Mouse (Mus musculus) cerebellum, adult 11 months (tissue): ENCODE data around the gene Jarid2.
A peak's percentile ranks its signal among the peaks of the same experiment; 100 is the strongest.

Experiments used
- DNase-seq: peaks from one replicate; pipeline ENCODE4 v3.0.0; 2022

The Jarid2 gene

DNA sequence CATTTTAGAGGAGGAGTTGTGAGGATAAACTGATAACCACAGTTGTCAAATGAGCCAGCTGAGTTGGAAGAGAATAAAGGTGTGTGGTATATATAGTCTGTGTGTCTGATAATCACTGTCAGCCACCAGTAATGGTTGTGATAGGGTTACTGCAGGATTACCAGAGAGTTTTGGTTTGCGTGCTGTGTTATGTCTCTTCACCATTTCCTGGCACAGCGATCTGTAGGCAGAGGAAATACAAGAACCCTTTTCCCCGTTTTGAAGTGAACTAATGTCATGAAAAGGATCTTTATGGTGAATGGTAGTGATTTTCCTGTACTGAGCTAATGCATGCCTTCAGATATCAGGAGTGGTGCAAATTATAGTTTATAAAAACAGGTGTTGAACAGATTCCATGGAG lies 122.8 kb downstream of the Jarid2 start:
- DNase-seq: no peak

DNA sequence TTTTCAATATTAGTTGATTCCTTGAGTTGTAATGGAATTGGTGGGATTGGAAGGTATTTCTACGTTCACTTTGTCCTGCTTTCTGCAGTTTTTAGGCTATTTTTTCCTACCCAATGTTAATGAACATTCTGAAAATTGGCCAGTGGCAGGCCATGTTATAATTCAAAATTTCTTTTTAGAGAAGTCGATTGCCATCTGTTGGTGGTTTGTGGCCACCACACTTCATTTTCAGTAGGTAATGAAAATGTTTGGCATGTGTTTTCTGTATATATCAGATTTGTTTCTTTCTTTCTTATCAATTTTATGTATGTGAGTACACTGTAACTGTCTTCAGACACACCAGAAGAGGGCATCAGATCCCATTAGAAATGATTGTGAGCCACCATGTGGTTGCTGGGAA lies 136.3 kb downstream of the Jarid2 start:
- no peak for DNase-seq

DNA sequence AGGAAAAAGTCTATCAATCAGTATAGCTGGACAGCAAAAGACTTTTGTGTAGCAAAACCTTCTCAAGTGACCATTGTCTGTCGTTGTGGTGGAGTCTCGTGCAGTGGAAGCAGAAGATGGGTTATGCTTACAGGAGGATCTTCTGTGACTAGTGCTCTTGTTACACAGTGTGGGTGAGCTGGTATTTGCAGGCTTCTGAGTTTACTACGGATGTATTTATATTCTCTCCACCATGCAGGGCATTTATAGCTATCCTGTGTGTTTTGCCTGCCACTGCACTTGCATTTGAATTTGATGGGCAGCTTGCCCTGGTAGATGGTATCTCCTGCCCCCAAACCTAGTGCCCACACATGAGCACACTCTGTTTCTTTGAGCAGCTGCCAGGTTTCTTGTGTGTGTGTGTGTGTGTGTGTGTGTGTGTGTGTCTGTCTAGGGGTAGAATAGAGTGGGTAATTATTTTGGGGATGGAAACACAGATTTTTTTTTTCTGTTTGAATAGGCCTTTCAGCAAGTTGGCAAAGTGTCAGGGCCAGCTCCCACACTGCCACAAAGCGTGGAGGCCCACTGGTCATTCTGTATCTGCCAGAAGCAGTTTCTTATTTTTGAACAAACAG lies 138.9 kb downstream of the Jarid2 start:
- DNase-seq: peak; percentile 28

DNA sequence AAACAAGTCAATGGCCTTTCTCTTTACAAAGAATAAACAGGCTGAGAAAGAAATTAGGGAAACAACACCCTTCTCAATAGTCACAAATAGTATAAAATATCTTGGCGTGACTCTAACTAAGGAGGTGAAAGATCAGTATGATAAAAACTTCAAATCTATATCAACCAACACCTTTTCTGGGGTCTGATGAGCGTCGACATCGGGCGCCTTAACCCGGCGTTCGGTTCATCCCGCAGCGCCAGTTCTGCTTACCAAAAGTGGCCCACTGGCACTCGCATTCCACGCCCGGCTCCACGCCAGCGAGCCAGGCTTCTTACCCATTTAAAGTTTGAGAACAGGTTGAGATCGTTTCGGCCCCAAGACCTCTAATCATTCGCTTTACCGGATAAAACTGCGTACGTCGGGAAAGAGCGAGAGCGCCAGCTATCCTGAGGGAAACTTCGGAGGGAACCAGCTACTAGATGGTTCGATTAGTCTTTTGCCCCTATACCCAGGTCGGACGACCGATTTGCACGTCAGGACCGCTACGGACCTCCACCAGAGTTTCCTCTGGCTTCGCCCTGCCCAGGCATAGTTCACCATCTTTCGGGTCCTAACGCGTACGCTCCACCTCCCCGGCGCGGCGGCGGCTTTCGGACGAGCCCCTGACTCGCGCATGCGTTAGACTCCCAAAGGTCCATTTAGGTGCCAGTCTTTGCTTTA lies 140.3 kb downstream of the Jarid2 start:
- DNase-seq: peak; percentile 93

DNA sequence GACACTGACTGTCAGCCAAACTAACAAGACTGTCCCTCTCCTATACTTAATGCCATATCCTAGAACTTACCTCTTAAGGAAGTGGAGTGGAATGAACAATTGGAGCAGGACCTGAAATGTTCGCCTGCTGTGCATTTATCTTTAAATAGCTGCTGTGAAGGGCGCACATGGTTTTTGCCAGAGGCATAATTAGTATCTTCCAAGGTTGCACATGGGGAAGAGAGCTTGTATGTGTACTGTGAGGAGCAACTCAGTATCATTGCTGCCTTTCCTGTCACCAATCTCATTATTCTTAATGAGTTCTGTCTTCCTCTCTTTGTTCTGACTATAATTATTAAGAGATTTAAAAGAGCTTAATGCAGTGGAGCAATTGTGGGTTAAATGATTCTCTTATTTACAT lies 147.5 kb downstream of the Jarid2 start:
- no peak for DNase-seq

DNA sequence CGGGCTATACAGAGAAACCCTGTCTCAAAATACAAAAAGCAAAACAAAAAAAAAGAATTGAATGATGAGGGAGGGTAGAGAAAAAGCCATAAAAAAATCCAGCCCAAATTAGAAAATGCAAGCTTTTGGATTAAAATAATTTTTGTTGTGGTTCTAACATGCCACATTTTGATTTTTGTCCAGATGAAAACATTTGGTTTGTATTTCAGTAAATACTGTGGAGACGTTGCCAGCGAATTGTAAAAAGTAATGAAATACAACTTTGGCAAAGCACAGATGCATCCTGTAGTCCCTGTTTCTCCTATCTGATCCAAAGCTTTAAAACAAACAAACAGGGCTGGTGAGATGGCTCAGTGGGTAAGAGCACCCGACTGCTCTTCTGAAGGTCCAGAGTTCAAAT lies 151.7 kb downstream of the Jarid2 start:
- DNase-seq: no peak

DNA sequence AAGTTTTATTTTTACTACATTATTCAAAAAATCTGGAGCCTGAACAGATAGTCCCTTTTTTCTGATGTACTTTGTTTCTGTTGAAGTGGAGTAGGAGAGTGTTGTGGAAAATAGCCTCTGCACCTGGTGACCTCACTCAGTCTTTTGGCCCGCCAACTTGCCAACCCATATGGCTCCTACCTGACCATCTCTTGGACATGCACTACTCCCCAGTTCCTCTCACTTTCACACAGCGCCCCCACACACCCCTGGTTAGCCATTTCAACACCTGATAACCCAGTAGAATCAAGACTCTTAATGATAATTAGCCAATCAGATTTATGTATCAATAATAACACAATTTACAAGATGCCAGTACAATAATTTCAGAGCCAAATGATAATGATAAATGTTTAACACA lies 156.9 kb downstream of the Jarid2 start:
- peak; percentile 53 for DNase-seq

DNA sequence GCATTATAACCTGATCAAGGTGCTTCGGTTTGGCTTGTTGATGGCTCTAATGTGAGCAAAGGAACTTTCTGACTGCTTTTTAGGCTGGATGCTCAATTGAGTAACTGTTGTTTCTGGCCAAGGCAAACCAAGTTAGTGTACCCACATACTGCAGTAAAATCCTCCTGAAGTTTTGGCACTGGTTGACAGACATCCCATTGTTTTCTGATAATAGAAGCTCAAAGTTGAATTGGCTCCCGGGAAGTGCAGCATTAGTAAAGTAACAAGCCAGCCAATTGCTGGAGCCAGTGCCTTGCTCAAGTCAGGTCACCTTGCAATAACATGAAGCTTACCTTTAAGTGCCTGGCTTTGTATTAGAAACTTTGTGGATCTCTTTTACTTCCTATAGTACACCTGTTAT lies 161.3 kb downstream of the Jarid2 start:
- DNase-seq: no peak

DNA sequence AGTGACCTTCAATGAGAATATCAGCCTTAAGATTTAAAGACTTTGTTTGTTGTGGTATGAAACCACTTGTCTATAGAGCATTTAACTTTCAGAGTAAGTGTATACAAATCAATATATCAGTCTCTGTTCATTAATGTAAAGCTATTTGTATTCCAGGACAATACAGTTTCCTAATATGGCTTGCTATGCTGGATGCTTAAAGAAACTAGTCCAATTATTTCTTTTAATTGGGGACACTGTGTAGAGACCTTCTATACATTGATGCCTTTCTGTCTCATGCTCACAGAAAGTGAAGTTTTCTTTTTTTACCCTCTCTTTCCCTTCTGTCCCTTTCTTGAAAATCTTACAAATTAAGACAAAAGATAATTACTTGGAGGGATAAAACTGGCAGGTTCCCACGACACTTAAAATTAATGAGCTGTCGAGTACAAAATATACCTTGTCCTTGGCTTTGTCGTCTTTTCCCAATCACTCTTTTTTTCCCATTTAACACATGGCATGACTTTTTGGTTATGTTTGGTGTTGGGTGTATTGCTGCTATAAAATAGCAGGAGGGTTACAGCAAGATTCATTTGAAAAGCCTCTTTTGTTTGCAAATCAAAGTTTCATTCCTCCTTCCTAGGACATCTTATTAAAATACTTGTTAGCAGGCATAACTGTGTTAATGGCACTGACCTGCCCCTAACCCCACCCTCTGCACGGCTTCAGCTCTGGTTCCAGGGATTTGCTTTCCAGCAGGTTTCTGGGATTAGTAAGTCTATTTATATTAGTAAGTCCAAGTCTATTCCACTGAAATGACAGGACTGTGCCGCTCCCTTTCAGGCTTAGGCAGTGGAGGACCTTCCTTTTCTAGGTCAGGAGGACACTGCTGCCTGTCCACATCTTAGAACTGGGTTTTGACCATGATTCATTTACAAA lies 162.8 kb downstream of the Jarid2 start:
- DNase-seq: no peak

DNA sequence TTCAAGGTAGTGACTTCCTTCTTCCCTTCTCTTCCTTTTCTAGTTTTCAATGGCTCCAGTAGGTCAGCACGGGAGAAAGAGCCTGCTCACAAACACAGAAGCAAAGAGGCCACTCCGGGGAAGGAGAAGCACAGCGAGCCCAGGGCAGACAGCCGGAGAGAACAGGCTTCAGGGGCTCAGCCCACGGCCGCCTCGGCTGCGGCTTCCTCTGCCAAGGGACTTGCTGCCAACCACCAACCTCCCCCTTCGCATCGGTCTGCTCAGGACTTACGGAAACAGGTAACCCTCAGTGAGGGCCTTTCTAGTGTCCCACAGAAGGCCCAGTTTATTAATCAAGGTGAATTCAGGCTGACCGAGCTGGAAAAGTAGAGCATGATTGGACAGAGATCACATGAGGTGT lies 166.9 kb downstream of the Jarid2 start:
- no peak for DNase-seq

DNA sequence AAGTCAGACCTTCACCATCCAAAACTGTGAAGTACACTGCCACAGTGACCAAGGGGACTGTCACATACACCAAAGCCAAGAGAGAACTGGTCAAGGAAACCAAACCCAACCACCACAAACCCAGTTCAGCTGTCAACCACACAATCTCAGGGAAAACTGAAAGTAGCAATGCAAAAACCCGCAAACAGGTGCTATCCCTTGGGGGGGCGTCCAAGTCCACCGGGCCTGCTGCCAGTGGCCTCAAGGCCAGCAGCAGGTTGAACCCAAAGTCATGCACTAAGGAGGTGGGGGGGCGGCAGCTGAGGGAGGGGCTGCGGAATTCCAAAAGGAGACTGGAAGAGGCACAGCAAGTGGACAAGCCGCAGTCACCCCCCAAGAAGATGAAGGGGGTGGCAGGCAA lies 173.0 kb downstream of the Jarid2 start:
- DNase-seq: no peak

DNA sequence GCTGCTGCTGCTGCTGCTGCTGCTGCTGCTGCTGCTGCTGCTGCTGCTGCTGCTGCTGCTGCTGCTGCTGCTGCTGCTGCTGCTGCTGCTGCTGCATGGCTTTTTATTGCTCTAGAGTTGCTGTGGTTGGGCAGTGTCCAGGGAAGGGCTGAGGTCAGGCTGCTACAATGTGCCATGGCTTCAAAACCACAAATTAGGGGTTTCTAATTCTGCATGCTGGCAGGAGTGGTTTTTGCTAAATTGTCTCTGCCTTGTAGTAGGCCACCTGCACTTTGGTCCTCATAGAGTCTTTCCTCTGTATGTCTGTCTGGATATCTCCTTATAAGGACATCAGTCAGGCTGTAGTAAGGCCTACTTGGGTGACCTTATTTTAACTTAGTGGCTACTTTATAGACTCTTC lies 174.1 kb downstream of the Jarid2 start:
- no peak for DNase-seq

DNA sequence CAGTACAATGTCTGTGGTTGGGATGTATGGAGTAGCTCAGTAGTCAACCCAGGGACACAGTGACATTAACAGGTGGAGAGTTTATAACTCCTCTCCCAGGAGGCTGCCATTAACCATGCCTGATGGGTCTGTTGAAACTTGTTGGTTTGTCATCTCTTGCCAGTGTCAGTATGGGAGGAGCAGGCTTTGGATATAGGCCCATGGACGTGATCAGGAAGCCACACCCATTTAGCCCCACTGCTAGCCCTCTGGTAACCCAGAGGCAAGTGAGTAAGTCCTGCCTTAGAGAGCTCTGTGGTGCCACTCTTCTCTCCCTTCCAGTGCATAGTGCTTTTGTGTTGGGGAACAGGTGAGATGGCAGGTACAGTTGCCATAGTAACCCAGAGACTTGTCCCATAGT lies 175.0 kb downstream of the Jarid2 start:
- DNase-seq: no peak

DNA sequence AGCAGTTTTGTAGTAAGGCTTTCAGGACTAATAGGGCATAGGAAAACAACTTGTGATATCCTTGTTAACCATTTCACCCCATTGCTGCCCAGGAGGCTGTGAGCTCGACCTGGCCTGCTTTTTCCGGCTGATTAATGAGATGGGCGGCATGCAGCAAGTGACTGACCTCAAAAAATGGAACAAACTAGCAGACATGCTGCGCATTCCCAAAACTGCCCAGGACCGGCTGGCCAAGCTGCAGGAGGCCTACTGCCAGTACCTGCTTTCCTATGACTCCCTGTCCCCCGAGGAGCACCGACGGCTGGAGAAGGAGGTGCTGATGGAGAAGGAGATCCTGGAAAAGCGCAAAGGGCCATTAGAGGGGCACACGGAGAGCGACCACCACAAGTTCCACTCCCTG lies 176.9 kb downstream of the Jarid2 start:
- peak; percentile 72 for DNase-seq

DNA sequence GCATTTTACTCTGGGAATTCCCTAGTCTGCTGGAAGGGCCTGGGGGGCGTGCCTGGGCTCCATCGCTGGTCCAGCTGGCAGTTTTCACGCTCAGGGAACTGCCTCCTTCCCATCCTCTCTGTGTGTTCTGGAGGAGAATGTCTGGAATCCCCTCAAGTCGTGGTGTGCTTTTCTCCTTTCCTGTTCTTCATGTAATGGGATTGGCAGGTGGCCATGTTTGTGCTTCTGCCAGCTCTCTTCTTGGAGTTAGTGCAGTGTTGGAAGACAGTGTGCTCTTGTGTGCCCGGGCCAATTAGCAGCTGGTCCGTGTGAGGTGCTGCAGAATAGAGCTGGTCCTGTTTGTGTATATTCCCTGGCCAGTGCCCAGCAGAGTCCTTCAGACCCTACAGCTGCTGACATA lies 178.4 kb downstream of the Jarid2 start:
- DNase-seq: peak; percentile 80

DNA sequence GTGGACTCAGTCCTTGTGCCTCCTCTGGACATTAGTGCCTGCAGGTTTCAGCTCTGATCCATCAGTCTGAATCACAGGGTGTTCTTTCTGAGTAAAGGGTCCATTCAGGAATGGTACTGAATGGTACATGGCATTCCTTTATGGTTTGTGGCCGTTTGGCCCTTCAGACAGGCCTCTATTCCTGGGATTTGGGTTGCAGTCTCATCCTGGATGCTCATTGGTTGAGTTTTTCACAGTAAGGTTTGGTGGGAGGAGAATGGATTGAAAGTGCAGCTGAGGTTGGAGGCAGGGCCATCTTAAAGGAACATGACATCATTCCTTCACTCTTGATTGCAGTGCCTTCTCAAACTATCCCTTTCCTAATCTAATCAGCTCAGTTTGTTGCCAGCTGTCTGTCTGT lies 179.5 kb downstream of the Jarid2 start:
- no peak for DNase-seq

DNA sequence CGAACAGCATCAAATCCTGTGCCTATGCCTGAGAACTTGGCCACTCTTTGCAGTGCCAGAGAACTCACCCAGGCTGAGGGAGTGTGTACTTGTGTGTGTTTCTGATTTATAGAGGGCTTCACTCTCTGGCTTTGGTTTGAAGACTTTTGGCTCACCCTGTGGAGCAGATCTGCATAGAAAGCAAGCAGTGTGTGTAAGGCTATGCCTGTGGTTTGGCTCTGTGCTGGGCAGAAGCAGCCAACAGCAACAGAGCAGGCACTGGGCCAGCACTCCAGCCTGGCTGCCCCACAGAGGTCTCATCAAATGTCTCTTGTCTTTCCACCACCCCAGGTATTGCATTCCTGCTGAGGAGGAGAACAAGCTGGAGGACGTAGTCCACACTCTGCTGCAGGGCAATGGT lies 183.6 kb downstream of the Jarid2 start:
- DNase-seq: peak; percentile 56

DNA sequence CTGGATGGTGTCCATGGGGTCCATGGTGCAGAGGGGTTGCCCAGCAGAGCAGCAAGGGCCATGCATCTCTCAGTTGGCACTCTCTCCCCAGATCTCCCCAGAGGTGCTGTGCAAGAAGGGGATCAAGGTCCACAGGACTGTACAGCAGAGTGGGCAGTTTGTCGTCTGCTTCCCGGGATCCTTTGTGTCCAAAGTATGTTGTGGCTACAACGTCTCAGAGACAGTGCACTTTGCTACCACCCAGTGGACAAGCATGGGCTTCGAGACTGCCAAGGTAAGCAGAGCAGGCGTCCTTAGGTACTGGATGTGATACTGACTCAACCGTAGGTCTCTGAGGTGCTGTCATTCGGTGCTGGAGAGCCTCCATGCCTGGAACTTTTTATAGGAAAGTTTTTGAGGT lies 184.3 kb downstream of the Jarid2 start:
- no peak for DNase-seq

DNA sequence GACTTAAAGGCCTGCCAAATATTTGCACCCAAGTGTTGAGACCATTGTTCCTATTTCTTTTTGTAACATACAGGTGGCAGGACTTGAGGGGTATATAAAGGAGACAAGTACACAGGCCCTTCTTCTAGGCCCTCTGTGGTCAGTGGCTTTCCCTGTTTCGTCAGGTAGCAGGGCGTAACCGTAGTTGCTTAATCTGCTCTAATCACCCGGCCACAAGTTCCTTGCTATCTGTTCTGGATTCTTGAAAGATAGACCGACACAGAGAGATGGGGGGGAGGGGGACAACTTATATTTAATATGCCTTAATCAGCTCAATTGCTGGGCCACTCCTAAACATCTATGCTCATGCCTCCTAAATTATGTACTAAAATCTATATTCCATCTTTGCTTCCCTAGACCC lies 186.1 kb downstream of the Jarid2 start:
- DNase-seq: no peak

DNA sequence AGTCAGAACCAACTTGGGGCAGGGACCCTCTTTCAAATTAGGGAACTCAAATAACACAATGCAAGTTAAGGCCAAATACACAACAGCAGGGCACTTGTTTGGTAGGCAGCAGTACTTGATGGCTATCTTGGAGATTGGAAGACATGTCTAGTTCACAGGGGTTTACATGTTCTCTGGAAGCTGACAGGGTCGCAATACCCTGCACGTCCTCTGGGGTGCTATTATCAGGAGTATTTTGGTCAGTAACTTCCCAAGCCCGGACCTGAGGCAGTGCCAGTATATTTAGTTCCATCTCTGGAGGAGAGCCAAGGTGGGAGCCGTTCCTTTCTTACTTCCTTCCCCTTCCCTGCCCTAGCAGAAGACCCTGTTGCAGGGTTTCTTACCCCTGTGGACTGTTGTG lies 186.7 kb downstream of the Jarid2 start:
- DNase-seq: no peak

DNA sequence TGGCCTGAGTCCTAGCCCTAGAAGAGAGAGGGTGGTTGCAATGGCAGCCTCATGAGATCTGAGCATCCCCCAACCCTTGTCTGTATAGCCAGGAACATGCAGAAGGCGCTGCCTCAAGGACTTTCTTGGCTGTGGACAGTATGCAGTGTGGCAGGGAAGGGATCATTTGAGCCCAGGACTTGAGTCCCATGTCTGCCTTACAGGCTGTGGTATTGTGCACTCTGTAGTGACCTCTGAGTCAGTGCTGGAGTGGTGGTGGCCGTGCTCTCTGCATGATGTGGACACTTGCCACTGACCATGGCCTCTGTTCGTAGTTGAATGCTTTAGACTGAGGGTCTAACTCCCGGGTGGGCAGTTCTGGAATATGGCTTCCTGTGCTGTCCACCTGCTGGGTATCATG lies 187.9 kb downstream of the Jarid2 start:
- no peak for DNase-seq

DNA sequence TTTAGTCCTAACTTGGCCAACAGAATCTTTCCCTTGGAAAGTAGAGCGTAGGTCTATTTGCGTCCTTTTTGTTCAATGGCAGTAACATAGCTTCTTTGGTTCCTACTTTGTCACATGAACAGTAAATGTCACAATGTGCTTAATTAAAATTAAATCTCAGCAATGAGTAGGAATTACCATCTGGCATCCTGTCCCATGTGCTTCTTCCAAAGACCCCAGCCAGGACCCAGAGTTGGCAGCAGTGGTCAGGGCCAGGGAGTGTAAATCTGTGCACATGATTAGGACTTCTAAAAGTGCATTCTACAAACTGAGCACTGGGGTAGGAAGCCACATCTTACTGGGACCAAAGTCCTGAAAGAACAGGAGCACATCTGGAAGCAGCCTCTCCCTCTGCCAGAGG lies 189.0 kb downstream of the Jarid2 start:
- DNase-seq: no peak

DNA sequence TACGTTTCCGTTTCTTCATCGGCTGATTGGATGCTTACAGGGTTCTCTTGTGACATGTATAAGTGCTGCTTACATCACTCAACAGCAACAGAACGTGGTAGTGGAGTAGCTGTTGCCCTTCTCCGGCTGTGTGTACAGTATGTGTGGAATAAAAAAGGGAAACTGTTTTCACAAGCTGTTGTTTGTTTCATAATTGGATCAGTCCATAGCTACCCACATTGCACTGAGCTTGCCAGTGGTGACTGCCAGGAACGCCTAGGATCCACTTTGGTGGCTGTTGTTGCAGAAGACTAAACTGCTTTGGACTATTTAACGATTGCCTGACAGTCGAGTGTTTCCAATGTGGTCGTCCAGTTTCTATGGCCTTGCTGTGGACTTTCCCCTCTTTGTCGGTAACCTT lies 191.8 kb downstream of the Jarid2 start:
- DNase-seq: no peak

DNA sequence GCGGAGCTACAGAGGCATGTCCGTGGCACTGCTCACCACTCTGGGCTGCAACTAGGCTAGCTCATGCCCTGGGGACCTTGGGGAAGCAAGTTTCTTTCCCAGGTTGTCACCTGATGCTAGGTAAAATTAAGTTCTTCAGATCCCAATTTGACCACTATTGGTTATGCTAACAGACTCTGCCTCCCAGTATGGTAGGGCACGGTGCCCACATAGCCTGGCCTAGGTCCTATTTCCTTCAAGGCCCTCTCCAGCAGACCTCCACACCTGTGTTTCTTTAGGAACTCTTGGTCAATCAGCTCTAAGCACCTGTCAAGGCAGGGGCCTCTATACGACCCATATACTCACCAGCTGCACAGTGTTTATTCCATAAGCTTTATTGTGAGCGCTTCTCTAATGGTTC lies 192.4 kb downstream of the Jarid2 start:
- no peak for DNase-seq
